Mouse (Mus musculus) adrenal gland, adult 18-20 months (tissue): Measurements from ENCODE around the gene Hpn. TPM values are rescaled to one million over a fixed set of nuclear protein-coding genes. Genes with fewer than 3 reads are reported as not detected.
A peak's percentile ranks its signal among the peaks of the same experiment; 100 is the strongest.

Experiments used
- DNase-seq, 2 experiments: peaks; one replicate each; pipeline ENCODE4 v3.0.0; 2021 to 2022; ENCODE audit warnings: low spot score in 2 of 2
- total RNA-seq, 2 experiments: library from RNA; stranded (reverse); gene quantifications; 1 replicate in 1 of 2; 2 replicates in 1 of 2; pipeline ENCODE4 v1.2.3; 2021

Gene Hpn
- total RNA-seq, 2 experiments from 2014 or later = 1.2 to 1.4 TPM

DNA sequence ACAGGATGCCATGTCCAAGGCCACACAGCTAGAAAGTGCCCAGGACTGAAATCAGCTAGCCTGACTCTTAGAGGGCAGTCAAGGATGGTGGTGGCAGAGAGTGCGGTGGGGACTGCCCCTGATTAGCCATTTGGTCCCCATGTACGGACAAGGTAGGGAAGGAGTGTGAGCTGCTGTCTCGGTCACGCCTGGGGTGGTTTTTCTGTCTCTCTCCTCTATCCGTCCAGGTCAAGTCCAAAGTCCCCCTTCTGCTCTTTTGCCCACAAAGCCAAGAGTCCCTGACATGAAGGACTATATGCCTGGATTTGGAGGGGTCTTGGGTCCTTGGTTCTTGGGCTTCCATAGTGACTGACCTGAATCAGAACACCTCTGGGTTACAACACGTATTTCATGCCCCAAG is 1.3 kb downstream of the Hpn start:
- DNase-seq = no peak

DNA sequence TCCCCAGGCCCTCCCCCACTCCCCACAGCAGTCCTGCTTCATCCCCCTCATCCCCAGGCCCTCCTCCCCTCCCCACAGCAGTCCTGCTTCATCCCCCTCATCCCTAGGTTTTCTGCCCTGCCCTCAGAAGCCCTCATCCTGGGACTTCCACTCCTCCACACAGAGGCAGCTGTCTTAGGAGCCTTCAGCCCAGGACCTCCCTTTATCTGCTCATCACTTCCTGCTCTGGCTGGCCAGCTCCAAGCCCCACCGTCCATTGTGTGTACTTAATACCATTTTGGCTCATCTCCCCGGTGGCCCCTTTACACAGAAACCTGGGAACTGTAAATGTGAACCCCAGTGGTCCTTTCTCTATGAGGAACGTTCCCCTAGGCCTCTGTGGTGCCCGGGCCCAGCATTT is 3.1 kb downstream of the Hpn start:
- no peak for DNase-seq

DNA sequence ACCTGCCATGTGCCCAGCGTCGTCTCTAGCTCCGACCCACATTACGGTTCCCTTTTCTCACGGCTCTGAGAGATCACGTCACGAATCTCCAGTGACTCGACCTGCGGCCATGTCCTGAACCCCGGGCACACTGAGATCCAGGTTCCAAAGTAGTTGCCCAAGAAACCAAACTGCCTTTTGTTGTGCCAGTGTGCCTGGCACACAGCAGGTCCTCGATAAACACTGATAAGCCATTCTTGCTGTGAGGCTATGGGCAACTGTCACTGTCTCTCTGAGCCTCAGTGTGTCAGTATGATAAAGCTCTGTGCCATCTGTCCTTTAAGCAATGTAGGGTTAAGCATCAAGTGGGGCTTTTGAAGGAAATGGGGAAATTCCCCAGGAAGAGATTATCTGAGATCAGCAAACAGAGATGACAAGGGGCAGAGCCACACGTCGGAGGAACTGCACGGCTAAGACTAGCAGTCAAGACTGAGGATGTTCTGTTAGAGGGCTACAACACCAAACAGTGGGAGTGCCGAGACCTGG is 4.2 kb downstream of the Hpn start:
- no peak for DNase-seq

DNA sequence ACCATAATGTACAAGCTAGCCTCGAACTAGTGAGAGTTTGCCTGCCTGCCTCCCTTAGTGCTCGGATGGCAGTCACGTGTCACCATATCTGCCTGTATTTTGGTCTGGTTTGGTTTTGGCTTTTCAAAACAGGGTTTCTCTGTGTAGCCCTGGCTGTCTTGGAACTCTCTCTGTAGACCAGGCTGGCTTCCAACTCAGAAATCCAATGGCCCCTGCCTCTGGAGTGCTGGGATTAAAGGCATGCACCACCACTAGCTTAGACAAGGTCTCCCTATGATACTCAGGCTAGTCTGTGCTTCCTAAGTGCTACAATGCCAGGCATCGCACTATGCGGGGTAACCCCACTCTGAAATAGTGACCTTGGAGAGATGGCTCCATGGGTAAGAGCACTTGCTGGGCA is 5.3 kb downstream of the Hpn start:
- no peak for DNase-seq

DNA sequence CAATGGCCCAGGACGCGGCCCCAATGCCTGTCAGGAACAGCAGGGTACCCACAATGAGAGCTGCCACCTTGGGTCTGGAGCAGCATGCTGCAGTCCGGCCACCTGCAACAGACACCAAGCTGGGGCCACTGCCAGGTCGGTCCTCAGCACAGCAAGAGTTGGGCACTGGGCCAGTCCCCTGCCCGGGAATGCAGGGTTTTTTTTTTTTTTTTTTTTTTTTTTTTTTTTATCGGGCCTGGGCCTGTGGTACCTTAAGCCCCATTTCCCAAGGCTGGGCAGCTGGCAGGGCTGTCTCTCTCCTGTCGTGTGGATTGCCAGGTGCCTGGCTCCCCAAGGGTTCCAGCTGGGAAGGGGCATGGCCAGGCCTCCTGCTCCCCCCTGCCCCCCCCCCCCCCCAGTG is 6.0 kb downstream of the Hpn start:
- no peak for DNase-seq

DNA sequence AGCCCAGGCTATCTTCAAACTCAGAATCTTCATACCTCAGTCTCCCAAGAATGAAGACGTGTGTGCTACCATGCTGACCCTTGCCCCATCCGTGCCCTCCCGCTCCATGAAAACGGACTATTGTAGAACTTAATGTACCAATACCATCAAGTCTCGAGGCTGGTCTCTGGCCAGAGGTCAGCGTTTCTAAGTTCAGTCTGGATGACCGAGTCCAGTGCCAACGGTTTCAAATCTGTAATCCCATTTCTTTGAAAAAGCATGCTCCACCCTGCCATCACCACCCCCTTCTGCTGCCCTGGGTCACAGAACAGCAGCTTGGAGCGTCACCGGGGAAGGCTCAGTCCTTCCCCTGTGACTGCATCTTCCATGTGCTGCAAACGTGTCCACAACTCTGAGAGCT is 7.3 kb downstream of the Hpn start:
- DNase-seq = no peak

DNA sequence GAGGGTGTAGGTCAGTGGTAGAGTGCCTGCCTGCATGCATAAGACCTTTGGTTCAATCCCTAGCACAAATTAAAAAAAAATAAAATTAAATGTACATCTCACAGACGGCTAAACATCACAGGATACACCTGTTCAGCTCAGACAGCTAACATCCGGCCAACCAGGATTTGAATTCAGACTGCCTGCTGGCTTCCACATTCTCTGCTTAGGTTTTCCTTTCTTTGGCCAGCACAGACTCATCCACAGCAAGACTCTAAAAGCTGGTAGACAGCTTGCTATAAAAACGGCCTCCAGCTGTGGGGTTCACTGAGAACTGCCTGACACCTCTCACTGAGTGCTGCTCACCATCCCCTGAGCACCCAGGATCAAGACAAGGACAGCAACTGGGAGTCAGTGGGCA is 8.9 kb downstream of the Hpn start:
- DNase-seq = no peak

DNA sequence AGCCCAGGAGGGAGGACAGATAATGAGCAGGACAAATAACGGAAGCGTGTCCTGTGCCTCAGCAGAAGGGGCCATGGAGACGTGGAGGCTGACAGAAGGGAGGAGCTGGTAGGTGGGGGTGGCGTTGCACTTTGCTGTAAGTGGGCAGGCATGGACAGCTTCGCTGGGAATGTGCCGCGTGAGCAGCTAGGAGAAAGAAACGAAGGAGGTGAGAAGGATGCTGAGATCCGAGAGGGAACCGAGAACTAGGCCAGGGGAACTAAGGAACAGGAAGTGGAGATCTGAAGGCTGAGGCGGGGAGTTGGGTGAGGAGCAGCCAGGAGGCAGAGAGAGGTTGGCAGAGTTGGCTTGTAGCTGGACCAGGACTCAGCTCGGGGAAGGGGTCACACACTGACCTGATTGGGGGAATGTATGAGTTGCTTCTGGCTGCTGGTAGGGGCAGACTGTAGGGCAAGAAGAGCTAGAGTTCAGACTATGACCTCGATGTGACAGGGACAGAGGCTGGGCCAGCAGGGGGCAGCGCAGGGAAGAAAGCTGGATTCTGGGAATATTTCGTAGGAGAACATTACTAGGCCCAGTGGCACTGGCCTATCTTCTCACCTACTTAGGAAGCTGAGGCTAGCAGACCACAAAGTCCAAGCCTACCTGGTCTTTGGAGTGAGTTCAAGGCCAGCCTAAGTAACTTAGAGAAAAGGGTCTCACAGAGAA is 9.9 kb downstream of the Hpn start:
- DNase-seq = peak; percentile 70 to 83

DNA sequence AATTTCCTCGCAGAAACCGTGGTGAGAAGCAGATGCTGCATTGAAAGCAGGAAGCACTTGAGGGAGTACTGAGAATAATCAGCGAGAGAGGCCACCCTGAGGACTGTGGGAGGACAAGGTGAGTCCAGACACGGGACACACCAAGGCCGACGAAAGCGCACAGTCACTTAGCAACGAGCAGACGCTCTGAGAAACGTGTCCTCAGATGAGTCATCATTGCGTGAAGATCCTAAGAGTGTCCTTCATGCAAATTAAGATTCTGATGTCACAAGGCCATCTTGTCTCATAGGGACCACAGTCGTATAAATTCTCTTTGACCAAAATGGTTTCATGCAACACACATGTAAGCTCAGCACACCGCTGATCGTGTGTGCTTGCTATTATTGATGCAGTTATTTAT is 14.3 kb downstream of the Hpn start:
- no peak for DNase-seq

DNA sequence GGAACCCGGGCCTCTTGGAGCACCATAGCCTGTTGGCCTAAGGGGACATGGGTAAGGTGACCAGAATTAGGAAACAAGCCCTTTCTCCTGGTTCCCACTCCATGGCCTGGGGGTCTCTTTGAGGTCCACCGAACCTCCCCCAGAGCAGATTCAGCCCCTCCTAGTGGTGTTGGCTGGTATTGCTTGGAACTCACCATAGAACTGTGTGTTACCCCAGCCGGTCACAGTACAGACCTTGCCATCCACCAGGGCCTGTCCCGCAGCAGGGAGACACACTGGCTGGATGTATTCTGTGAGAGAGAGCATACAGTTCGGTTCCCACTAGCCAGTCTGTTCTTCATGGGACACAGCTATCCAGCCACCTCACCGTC is 15.5 kb downstream of the Hpn start:
- DNase-seq = no peak

DNA sequence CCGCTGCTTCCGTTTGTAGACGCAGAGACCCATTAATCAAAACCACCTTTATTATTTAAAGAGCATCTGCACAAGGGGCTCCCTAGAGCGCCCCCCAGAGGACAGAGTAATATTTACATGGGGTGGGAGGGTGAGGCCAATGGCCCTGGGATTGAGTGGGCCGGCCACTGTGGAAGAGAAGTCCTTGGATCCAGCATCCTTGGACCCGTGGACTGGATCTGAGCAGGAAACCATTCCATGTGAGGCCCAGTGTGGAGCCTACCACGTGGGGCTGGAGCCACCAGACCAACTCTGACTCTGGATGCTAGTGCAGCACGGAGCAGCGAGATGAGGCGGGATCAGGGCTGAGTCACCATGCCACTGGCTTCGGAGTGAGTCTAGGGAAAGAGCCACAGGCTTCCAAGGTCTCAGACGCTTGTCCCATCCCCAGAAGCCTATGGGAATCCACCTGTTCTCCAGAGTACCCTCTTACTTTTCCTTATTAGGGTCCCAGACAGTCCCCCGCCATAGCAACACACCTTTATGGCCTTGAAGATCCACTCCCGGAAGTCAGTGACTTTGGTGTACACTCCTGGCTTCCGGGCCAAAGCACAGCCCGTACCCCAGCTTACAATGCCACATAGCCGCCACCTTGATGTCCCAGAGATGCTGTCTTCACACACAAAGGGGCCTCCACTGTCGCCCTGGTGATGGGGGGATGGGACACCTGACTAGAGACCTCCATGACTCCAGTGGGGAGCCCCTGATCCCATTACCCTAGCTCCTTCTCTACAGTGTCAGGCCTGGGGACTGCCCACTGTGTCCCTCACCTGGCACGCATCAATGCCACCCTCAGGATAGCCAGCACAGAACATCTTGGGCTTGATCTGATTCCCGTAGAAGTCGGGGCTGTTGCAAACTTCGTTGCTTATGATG is 16.1 kb downstream of the Hpn start:
- DNase-seq = peak; percentile 42 to 57

DNA sequence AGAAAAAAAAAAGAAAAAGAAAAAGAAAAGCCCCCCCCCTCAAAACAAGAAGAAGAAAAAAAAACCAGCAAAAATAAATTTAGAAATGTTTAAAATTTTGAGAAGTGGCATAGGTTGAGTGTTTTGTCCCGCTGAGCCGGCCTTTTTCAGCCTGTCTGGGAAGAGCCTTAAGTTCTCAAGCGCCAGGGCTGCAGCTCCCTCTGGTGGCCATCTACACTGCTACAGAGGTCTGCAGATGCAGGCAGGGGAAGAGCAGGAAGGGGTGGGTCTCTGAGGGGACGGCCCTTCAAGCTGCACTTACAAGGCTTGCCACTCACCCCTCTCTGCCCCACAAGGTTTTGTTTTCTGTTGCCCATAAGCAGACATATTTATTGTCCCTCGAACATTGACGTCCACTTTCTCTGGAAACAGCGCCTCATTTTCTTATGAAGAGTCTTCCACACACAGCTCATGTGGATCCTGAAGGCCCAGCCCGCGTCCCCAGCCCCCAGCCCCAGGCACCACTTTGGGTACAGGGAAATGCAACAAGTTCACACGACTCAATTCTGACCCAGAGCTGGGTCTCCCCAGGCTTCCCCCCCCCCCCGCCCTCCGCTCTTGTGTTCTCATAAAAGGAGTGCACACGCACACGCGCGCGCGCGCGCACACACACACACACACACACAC is 17.4 kb downstream of the Hpn start:
- DNase-seq = peak; percentile 86 to 90

DNA sequence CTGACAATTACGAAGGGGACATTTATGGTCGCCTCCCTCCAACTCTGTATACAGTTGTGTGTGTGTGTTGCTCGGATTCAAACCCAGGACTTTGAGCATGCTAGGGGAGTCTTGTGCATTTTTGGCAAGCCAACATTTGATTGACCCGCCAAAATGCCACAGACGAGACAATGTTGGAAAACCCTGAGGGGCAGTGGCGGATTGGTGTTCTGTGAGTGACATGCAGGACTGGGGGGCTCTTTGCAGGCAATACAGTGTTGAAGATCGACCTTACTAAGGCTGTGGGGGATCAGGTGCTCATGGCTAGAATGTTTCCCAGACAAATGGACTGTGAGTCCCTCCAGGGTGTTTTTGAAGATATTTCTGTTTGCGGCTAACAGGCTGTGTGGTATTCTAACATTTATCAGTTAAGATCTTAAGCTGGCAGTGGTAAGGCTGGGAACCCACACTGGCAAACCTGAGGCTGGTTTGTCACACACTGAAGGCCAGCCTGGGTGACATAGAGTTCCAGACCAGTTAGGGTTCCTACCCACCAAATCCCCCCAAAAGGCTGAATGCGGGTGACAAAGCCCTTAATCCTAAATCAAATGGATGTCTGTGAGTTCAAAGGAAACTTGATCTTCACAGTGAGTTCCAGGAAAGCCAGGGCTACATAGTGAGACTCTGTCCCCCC is 18.1 kb downstream of the Hpn start:
- DNase-seq = no peak

DNA sequence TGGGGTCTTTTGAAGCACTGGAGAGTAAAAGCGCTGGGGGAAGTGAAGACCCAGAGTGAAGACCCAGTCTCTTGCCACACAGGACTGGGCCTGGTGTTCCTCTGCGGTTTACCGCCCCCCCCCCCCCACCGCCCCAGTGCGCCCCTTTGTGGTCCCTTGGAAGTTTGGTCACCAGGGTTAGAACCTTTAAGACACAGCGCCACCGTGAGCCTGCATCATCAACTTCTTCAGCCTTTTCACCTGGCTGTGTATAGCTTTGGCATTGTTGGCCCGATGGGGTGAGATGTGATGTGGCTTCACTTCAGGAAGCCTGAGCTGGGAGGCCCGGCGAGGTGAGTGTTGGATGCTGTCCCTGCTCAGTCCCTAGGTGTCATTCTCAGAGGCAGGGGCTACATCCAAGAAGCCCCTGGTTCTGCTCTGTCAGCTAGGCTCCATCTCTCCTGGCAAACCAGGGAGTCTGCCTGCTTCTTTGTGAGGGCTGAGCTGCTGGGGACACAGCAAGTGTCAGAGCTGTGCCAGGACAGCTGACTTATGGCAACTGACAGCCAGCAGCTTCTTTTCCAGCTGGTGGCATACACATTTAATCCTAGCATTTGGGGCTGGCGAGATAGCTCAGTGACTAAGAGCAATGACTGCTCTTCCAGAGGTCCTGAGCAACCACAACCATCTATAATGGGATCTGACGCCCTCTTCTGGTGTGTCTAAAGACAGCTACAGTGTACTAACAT is 20.2 kb downstream of the Hpn start:
- no peak for DNase-seq

DNA sequence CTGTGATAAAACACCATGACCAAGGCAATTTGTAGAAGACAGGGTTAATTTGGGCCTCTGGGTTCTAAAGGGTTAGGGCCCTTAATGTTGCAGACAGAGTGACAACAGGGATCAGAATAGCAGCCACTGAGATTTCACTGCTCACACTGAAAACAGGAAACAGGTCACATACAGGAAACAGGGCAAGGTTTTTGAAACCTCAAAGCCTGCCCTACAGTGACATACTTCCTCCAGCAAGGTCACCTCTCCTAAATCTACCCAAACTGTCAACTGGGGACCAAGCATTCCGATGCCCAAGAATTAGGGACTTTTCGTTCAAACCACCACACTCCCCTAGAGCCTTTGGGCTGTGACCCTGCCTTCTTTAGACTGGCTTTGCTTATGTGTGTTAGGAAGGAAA is 25.4 kb downstream of the Hpn start:
- DNase-seq = no peak

DNA sequence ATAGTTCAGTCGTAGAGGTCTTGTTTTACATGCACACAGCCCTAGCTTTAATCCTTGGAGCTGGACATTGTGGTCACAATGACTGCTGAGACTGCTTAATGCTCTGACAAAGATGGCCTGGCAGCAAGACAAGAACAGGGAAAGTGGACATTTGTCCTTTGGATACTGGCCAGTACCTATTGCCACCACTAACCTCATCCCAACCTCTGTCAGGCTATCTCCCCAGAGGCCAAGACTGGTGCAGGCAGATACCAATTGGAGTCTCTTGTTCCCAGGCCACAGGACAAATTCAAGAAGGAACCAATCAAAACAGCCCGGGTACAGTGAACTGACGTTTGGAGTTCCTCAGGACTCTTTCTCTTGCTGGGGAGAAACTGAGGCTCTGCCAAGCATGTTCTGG is 26.9 kb downstream of the Hpn start:
- DNase-seq = no peak

DNA sequence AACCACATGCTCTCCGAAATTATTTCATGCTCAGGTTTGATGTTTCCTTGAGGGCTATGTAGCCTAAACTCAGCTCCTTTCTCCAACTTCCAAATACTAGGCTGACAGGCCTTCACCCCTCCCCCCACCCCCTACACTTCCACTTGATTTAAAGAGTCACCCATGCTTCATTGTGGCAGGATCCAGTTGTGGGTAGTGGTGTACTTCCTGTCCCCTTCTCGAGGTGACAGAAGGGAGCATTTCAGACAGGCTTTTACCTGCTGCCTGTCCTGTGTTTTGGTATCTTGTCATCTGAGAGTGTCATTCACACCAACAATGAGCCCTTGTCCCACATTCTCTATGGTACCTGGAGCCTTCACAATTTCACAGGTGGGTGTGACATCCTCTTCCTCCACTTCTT is 27.8 kb downstream of the Hpn start:
- no peak for DNase-seq

DNA sequence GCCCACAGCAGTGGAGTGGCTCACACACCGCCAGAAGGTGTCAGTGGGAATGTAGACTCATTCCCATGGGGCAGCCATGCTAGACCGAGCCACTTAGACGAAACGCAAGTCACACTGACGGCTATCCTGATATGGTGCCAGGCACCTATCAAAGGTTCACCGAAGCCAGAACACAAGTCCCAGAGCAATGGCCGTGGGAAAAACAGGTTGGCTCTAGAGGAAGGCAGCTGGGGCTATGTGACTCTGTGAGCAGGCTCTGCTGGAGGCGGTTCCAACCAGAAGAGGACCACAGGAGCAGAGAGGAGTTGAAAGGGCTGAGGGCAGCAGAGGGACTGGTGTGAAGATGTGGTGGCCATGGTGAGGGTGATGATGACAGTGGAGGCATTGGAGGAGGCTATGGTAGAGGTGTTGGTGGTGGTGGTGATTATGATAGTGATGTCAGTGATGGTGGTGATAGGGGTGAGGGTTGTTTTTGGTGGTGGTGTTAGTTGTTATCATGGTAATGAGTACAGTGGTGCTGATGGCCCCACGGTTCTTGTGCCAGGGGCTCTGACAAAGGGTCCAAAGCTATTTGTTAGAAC is 28.8 kb downstream of the Hpn start:
- DNase-seq = no peak

DNA sequence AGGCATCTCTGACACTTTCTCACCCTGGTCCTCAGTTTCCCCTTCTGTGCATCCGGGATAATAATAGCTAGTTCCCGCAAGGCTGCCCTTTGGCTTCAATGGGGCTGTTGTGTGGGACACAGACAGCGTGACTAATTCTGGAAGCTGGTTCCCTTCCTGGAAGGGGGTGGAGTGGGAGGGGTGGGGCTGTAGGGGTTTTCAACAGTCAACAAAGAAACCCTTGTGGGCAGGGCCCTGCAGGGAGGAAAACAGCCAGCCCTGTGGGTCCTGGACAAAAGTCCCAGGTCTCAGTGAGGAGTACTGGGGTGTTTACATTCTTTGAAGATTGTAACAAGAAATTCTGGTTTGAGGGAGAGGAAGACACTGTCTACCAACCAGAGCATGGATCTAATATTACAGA is 29.9 kb downstream of the Hpn start:
- no peak for DNase-seq

DNA sequence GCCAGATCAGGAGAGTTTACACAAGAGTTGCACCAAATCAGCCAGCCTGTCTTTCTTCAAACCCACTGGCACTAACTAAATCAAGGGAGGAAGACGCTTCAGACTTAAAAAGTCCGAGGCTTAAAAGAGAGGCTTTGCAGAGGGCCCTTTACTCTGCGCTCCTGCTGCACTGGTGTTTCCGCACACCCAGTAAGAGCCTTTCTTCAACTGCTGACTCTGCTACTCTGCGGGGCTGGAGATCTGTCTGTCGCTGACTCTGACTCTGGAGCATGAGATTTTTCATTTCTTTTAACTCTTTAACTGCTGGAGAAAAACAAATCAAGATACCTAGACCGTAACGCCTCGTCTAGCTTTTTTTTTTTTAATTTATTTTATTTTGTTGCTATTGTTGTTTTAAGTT is 30.9 kb downstream of the Hpn start:
- DNase-seq = no peak
